Mouse (Mus musculus) kidney, postnatal 25 days (tissue): ENCODE results near the gene Bcar1.

Experiments used
- DNase-seq, 2 experiments: peaks; one replicate each; pipeline ENCODE4 v3.0.0; 2021; ENCODE audit warnings: mixed read lengths in 2 of 2

Bcar1 gene

DNA sequence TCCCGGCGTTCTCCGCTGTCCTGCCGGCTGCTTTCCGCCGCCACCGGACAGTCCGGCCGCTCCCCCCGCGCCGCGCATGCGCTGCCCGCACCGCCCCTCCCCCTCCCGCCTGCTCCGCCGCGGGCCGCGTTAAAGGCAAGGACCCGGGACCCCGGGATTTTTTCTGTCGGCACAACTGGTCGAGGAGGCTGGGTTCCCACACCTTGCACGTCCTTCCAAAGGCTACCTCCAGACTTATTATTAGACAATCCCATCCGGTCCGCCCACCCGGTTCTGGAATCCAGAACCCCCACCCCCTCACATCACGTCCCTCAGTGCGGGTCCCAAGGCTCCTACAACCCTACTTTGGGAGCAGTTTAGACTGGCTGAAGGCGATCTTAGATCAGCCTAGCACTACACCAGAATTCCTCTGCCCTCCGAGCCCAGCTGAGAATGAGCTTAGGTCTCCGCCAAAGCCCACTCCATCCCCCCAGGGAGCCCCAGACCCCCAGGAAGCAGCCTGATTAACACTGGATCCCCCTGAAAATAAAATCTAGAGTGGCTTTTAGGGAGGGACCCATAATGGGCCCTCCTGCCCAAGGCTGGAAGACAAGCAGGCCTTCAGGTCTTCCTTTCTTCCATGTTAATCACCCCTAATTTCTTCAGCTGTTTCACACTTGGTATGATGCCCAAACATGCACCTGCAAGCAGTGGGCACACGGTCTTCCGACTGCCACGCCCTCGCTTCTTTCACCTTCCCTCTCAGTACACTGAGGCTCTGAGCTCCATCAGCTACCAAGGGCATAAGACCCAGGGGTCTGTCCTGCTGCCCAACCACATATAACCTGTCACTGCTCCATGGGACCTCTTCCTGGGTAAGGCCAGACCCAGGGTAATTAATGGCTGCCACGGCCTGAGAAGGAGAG is at the start of gene Bcar1:
Bcar1 (minus strand) TSS at position 18 of the 905 bp plus-strand sequence.
- DNase-seq: peak; percentile 85 to 91

- no peak for DNase-seq
These were observed 46.0 kb upstream of the Bcar1 start for GRCm38 (mm10) chr8:111789639-111790038.

GRCm38 (mm10) chr8:111789200-111789599 is 45.6 kb upstream of the Bcar1 start:
- DNase-seq: no peak

DNA sequence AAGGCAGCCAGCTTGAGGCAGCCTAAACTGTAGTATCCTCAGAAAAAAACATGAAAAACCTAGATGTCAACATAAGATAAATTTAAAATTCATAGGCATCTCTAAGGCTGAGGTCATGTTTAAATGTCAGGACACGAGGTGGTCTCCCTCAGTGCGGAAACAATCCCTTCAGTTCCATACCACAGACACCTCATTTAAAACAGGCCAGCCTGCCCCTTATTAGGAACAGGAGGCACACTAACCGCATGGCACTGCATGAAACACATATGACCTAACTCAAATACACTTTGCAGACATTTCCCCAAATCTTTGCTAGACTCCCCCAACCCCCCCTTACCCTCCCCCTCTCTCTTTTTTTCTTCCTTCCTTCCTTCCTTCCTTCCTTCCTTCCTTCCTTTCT is 44.9 kb upstream of the Bcar1 start:
- no peak for DNase-seq

DNA sequence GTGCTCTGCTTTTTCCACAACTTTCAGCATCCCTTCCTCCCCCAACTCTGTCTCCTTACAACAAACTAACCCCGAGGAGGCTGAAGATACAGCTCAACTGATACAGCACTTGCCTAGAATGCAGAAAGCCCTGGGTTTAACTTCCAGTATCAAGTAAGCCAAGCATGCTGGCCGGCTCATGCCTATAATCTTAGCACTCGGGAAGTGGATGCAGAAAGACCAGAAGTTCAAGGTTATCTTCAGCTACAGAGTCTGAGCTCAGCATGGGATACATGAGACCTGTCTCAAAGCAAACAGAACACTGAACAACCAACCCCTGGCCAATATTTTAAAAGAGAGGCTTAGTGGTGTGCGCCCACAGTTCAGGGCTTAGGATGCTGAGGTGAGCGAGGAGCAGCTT is 44.5 kb upstream of the Bcar1 start:
- DNase-seq: no peak

GRCm38 (mm10) chr8:111787683-111788082 is 44.1 kb upstream of the Bcar1 start:
- DNase-seq: peak in 1 of 2 experiments; percentile 56

GRCm38 (mm10) chr8:111786701-111787588 is 43.3 kb upstream of the Bcar1 start:
- DNase-seq: no peak

GRCm38 (mm10) chr8:111786116-111786515 is 42.5 kb upstream of the Bcar1 start:
- DNase-seq: no peak

DNA sequence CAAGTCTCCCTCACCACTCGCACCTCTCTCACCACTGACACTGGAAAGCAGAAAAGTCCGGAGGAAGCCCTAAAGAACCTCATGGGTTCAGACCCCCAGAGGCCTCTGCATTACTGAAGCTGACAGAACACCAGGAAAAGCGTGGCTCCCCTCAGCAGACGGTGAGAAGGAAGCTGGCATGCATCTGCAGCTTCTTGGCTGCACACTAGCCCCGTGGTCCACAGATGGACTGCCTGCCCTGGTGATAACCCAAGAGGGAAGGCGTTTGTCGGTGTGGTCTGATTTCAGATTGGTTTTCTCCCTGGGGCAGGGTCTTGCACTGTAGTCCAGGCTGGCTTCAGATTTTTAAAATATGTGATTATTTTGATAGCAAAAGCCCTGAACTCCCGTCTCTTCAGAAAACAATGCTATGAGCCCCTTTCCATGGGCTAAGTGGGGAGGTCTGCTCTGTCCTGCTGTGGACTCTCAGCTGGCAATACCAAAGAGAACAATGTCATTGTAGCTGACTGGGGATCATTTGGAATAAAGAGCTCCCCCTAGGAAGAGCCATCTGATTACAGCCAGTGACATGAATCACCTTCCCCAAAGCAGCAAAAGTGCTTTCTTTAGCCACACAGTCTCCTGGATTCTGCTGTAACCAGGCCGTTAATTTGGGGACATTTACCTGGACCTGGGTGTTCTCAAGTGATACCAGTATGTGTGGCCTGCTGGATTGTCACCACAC is 39.2 kb upstream of the Bcar1 start:
- DNase-seq: no peak

DNA sequence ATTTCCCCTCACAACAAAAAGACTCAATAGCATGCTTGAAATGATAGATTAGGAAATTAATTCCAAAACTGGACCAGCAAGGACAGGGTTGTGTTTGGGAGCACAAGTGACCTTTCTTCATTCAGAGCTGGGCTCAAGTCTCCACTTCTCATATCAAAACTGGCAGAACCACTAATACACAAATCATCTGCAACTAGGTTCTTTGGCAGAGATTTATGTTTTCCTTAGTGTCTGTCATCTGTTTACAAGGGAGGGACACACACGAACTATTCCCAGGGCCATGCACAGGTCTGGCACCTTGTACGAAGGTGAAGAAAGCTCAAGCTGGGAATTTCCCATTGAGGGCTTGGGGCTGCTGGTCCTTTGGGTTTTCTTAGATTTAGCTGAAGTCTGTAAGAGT is 38.6 kb upstream of the Bcar1 start:
- no peak for DNase-seq

GRCm38 (mm10) chr8:111780697-111781424 is 37.3 kb upstream of the Bcar1 start:
- DNase-seq: no peak

- DNase-seq: peak; percentile 60 to 80
These were observed 36.1 kb upstream of the Bcar1 start for GRCm38 (mm10) chr8:111779690-111780089.

DNA sequence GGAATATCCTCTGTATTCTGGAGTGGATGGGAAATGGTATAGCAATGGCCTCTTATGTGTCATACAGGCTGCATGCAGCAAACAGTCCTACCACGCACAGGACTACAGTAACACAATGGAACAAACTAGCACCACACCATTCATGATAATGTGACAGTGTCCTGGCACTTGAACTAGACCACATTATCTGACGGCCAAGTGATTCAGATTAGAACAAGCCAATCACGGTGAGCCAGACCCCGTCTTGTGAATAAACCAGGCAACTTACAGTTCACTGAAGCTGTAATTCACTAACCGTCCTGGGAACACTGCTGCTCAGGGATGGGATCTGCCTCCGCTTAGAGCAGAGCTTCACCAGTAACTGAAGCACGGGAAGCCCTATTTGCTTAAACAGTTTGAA is 35.2 kb upstream of the Bcar1 start:
- no peak for DNase-seq

- no peak for DNase-seq
These were observed 32.9 kb upstream of the Bcar1 start for GRCm38 (mm10) chr8:111776492-111776891.

GRCm38 (mm10) chr8:111775766-111776165 is 32.2 kb upstream of the Bcar1 start:
- DNase-seq: no peak

DNA sequence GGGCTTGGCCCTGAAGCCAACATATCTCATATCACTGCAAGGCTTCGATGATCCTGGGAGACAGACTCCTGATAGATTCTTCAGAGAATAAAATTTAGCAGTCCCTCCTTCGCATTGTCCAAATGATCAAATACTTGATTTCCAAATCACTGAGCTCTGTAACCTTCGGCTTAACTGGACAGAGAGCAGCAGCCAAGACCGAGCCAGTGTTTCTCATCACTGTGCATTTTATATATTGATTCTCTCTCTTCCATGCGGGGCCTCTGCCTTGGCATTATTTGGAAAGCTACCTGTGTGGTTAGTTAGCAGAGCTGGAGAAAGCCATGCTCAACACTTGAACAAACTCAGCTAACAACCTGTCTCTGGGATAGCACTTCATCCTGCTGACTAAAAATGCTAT is 29.9 kb upstream of the Bcar1 start:
- no peak for DNase-seq

GRCm38 (mm10) chr8:111773057-111773456 is 29.4 kb upstream of the Bcar1 start:
- DNase-seq: no peak

DNA sequence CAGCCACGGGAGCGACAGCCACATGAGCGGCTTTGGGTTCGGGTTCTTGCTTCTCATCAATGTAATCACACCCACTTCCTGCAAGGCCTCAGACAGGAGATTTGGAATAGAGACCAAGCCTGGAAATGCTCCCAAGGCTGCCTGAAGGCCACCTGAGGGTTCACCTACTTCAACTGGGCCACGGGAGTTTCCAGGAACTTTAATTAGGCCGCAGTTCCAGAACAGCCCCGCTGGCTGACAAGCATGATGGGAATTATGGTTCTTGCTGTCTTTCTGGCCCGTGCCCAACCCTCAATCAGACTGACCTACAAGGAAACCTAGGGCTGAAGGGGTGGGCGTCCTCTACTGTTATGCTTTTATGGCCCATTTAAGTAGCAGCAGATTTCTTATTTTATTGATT is 28.5 kb upstream of the Bcar1 start:
- DNase-seq: peak in 1 of 2 experiments; percentile 54

GRCm38 (mm10) chr8:111771625-111772020 is 28.0 kb upstream of the Bcar1 start:
- no peak for DNase-seq

DNA sequence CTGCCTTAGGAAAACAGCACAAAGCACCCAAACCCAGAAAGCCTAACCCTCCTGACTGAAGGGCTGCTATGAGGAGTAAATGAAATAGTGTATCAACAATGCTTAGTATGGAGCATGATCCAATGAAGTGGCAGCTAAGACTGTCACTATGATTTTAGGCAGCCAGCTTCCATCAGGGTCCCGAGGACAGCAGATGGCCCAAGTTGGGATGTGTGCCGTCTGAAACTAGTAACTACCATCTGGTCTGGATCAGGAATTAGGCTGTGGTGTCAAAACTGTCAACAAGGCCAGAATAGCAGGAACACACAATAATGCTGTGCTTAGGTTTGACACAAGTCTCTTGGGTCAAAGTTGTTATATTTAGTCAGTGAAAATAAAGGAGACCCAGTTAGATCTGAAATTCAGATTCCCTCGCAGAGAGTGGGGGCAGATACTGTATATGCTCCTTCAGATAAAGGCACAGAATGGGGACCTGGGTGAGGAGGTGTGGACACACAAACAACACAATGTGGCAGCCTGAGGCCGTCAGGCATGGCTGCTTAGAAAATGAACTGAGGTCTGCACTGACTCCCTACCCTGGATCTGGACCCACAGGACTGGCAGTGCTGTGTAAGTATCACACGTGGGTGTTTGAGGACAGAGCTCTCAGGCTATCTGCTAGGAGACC is 27.5 kb upstream of the Bcar1 start:
- no peak for DNase-seq

- DNase-seq: peak; percentile 37 to 80
These were observed 26.3 kb upstream of the Bcar1 start for GRCm38 (mm10) chr8:111769764-111770428.
